Mouse (Mus musculus): ENCODE results near the gene 1110002E22Rik. TPM values are rescaled to one million over a fixed set of nuclear protein-coding genes. Genes with fewer than 3 reads are reported as not detected.
A peak's percentile ranks its signal among the peaks of the same experiment; 100 is the strongest.

Gene 1110002E22Rik
- total and polyA plus RNA-seq, 2 experiments from 2014 or later: 0.05 to 0.10 TPM

DNA sequence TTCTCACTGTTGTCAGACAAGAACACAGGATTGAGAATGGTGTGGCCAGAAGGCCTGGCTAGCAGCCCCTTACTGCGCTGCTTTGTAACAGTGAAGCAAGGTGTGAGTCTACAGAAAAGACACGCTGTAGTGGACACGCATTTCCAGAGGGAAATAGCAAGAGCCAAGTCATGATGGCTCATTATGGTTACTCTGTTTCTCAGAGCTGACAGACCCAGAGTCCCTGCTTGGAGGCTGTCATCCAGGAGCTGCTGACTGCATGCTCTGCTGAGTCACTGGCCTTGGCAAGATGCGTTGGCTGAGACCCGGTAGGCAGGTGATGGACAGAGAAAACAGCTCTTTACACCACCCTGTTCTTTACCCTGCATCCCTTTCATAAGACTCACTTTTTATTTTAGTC is 35.5 kb upstream of the 1110002E22Rik start:
- Histone ChIP-seq H3K4me1 (ENCODE audit: insufficient read depth, low read length) (no peaks in the 10 kb centered on the region), H3K27me3 (ENCODE audit: insufficient read depth, low read length) (no peaks in the 10 kb centered on the region), H3K4me2 (ENCODE audit: low read depth, low read length) (no peak overlapping the region), H3K27ac (no peak overlapping the region), H3K4me3 (ENCODE audit: low read length) (no peak overlapping the region), H3K36me3 (ENCODE audit: insufficient read depth, low read length) (no peaks in the 10 kb centered on the region), H3K9me3 (ENCODE audit: low read length) (no peaks in the 10 kb centered on the region), H3K9ac (replicated peaks; ENCODE audit: low read length) (no peak overlapping the region)
- WGBS: 72% methylated on average over 5 of the region's 5 CpGs
- DNase-seq (ENCODE audit: low spot score): peak; percentile 28
- no peak for TF ChIP-seq CTCF (IDR thresholded peaks at IDR 0.05; ENCODE audit: low read depth)
- peak; percentile 56 for ATAC-seq

DNA sequence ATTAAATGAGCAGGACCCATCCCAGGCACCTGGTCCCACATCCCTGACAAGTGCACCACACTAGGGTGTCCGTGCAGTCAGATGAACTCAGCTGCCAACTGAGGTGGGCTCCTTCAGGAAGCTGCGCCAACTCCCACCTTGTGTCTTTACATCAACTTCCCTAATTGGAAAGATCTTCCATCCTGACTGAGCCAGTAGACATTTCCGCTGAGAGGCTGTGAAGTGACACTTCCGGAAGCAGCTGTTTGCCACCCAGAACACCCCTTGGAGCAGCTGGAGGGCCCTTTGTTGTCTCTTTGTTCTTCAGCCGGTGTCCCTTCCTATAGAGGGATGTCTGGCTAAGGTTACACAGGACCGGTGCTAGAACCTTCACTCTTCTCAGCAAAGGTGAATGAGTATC is 34.3 kb upstream of the 1110002E22Rik start:
- no peak for ATAC-seq
- H3K36me3 ChIP-seq (ENCODE audit: insufficient read depth, low read length): no peaks in the 10 kb centered on the region
- TF ChIP-seq CTCF (IDR thresholded peaks at IDR 0.05; ENCODE audit: low read depth): no peak
- DNase-seq (ENCODE audit: low spot score): no peak
- no peak overlapping the region for H3K4me2 ChIP-seq (ENCODE audit: low read depth, low read length)
- H3K27ac ChIP-seq: no peak overlapping the region
- no peak overlapping the region for H3K9ac ChIP-seq (replicated peaks; ENCODE audit: low read length)
- WGBS: 83% methylated on average over 6 of the region's 6 CpGs
- no peaks in the 10 kb centered on the region for H3K9me3 ChIP-seq (ENCODE audit: low read length)
- no peaks in the 10 kb centered on the region for H3K4me1 ChIP-seq (ENCODE audit: insufficient read depth, low read length)
- H3K4me3 ChIP-seq (ENCODE audit: low read length): no peak overlapping the region
- no peaks in the 10 kb centered on the region for H3K27me3 ChIP-seq (ENCODE audit: insufficient read depth, low read length)

DNA sequence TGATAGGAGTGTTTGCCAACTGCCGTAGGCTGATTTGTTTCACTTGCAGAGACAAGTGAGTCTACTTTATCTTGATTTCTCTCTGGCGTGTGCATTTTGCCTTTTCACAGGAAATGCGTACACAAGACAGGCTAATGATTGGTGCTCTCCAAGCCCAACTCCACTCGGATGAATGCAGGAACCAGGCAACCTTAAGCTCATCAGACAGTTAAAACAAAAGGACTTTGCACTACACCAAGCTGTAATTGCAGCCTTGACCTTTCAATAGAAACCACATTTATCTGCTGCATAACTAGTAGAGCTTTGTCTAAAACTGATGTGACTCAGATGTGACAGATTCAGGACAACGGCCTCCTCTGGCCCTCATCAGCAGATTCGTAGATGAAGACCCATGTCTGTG is 30.9 kb upstream of the 1110002E22Rik start:
- 86% methylated on average over 6 of the region's 6 CpGs for WGBS
- Histone ChIP-seq H3K36me3 (ENCODE audit: insufficient read depth, low read length) (no peaks in the 10 kb centered on the region), H3K27ac (no peak overlapping the region), H3K9ac (replicated peaks; ENCODE audit: low read length) (no peak overlapping the region), H3K4me2 (ENCODE audit: low read depth, low read length) (no peak overlapping the region), H3K9me3 (ENCODE audit: low read length) (0 out of 2 replicates have a peak, but pooled peaks cover 1% of the 10 kb centered on the region), H3K4me1 (ENCODE audit: insufficient read depth, low read length) (no peaks in the 10 kb centered on the region), H3K4me3 (ENCODE audit: low read length) (no peak overlapping the region), H3K27me3 (ENCODE audit: insufficient read depth, low read length) (no peaks in the 10 kb centered on the region)
- ATAC-seq: no peak
- TF ChIP-seq CTCF (IDR thresholded peaks at IDR 0.05; ENCODE audit: low read depth): no peak
- no peak for DNase-seq (ENCODE audit: low spot score)

- H3K27ac ChIP-seq: no peak overlapping the region
- no peaks in the 10 kb centered on the region for H3K36me3 ChIP-seq (ENCODE audit: insufficient read depth, low read length)
- ATAC-seq (no peak), DNase-seq (ENCODE audit: low spot score) (no peak)
- no peak overlapping the region for H3K4me3 ChIP-seq (ENCODE audit: low read length)
- no peak overlapping the region for H3K4me2 ChIP-seq (ENCODE audit: low read depth, low read length)
- no peaks in the 10 kb centered on the region for H3K27me3 ChIP-seq (ENCODE audit: insufficient read depth, low read length)
- no peak for TF ChIP-seq CTCF (IDR thresholded peaks at IDR 0.05; ENCODE audit: low read depth)
- H3K9me3 ChIP-seq (ENCODE audit: low read length): 0 out of 2 replicates have a peak, but pooled peaks cover 4% of the 10 kb centered on the region
- 75% methylated on average over 2 of the region's 2 CpGs for WGBS
- H3K4me1 ChIP-seq (ENCODE audit: insufficient read depth, low read length): no peaks in the 10 kb centered on the region
- H3K9ac ChIP-seq (replicated peaks; ENCODE audit: low read length): no peak overlapping the region
Measured at GRCm38 (mm10) chr3:138040938-138041337, 23.9 kb upstream of the 1110002E22Rik start.

DNA sequence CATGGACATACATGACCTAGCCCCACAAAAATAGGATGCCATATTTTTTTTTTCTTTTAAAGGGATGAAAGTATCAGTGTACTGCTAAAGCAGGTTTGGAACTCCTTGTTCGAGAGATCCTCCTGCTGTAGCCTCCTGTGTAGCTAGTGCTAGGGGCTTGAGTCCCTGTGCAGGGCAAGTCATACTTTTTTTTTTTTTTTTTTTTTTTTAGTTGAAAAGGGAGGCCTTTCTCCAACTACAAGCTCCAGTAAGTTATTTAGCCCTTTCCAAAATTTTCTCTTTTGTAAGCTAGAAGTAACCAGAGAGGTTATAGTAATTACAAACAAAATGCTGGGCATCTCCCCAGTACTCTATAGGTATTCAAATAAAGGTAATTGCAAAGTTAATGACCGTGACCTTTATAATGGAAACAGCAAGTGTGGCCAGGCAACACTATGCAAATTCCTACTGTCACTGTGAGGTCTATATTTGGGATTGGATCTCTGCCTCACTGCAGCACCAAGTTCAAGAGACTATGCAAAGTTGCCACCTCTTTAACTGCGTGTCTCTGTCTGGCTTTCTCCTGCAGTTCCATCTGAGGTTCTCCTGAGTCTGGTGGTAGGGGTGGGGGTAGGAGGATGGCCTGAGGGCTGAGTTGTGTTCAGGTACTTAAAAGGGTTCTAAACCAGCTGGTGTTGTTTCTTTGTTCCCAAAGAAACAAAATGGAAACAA is 23.1 kb upstream of the 1110002E22Rik start:
- no peaks in the 10 kb centered on the region for H3K27me3 ChIP-seq (ENCODE audit: insufficient read depth, low read length)
- H3K36me3 ChIP-seq (ENCODE audit: insufficient read depth, low read length): no peaks in the 10 kb centered on the region
- DNase-seq (ENCODE audit: low spot score): no peak
- 0 out of 2 replicates have a peak, but pooled peaks cover 4% of the 10 kb centered on the region for H3K9me3 ChIP-seq (ENCODE audit: low read length)
- no peak overlapping the region for H3K4me2 ChIP-seq (ENCODE audit: low read depth, low read length)
- 42% methylated on average over 3 of the region's 3 CpGs for WGBS
- ATAC-seq: no peak
- no peaks in the 10 kb centered on the region for H3K4me1 ChIP-seq (ENCODE audit: insufficient read depth, low read length)
- H3K4me3 ChIP-seq (ENCODE audit: low read length): no peak overlapping the region
- TF ChIP-seq CTCF (IDR thresholded peaks at IDR 0.05; ENCODE audit: low read depth): no peak
- H3K27ac ChIP-seq: no peak overlapping the region
- H3K9ac ChIP-seq (replicated peaks; ENCODE audit: low read length): no peak overlapping the region

DNA sequence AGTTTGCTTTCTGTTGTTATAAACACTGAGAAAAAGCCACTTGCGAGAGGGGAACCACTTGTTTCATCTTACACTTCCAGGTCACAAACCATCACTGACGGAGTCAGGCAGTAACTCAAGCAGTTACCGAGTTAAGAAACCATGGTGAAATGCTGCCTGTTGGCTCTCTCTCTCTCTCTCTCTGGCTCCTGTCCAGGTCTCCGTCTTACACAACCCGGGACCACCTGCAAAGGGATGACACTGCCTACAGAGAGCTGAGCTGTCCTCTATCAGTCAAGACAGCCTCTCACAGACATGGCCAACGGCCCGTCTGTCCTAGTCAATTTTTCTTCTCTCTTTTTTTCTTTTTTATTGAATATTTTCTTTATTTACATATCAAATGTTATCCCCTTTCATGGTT is 21.5 kb upstream of the 1110002E22Rik start:
- DNase-seq (ENCODE audit: low spot score) (no peak), ATAC-seq (no peak)
- 0 out of 2 replicates have a peak, but pooled peaks cover 4% of the 10 kb centered on the region for H3K9me3 ChIP-seq (ENCODE audit: low read length)
- no peak overlapping the region for H3K4me3 ChIP-seq (ENCODE audit: low read length)
- no peaks in the 10 kb centered on the region for H3K4me1 ChIP-seq (ENCODE audit: insufficient read depth, low read length)
- no peak overlapping the region for H3K4me2 ChIP-seq (ENCODE audit: low read depth, low read length)
- H3K9ac ChIP-seq (replicated peaks; ENCODE audit: low read length): no peak overlapping the region
- 47% methylated on average over 7 of the region's 7 CpGs for WGBS
- no peaks in the 10 kb centered on the region for H3K27me3 ChIP-seq (ENCODE audit: insufficient read depth, low read length)
- TF ChIP-seq CTCF (IDR thresholded peaks at IDR 0.05; ENCODE audit: low read depth): no peak
- H3K27ac ChIP-seq: no peak overlapping the region
- H3K36me3 ChIP-seq (ENCODE audit: insufficient read depth, low read length): no peaks in the 10 kb centered on the region

DNA sequence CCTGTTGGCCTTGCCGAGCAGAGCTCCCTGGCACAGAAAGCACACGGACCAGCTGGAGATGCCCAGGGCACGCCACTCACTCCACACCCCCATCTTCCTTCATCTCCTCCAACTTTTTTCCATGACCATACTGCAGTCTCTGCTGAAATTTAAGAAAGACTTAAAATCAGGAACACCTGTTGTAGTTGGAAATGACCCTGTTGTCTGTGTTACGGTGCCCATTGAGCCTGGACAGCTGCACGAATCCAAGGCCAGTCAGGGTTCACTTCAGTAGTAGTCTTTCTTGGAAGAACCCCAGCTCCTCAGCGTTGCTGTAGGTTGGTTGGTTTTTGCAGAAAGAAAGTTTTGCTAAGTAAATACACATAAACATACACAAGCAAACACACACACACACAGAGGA is 15.3 kb upstream of the 1110002E22Rik start:
- no peak for DNase-seq (ENCODE audit: low spot score)
- Histone ChIP-seq H3K4me1 (ENCODE audit: insufficient read depth, low read length) (no peaks in the 10 kb centered on the region), H3K36me3 (ENCODE audit: insufficient read depth, low read length) (no peaks in the 10 kb centered on the region), H3K9me3 (ENCODE audit: low read length) (no peaks in the 10 kb centered on the region), H3K4me3 (ENCODE audit: low read length) (no peak overlapping the region), H3K4me2 (ENCODE audit: low read depth, low read length) (no peak overlapping the region), H3K27ac (no peak overlapping the region), H3K27me3 (ENCODE audit: insufficient read depth, low read length) (no peaks in the 10 kb centered on the region), H3K9ac (replicated peaks; ENCODE audit: low read length) (no peak overlapping the region)
- ATAC-seq: no peak
- no peak for TF ChIP-seq CTCF (IDR thresholded peaks at IDR 0.05; ENCODE audit: low read depth)
- WGBS: 77% methylated on average over 6 of the region's 6 CpGs
